Mouse (Mus musculus): ENCODE data around the gene Mtus2.

DNA sequence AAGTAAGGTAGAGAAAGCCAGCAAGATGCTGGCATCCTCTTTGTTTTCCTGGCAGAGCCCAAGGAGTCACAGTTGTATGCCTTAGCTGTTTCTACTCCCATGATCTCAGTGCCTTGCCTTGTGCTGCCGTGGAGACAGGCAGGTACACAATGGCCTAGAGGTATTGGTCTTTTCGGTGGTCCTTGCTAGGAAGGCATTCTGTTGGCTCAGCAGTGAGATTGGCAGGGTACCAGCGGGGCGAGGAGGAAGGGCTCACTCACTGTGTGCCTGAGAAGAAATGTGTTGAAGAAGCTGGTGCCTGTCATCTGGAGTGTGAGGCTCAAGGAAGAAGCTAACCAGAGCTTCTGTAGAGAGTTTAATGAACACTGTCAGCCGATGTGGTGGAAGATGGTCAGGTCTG is 1.4 kb upstream of the Mtus2 start:
- TF ChIP-seq CTCF (IDR thresholded peaks at IDR 0.05; ENCODE audit: borderline replicate concordance, insufficient read depth, low read depth, low read length) = no peak
- no peak for TF ChIP-seq POLR2A (IDR thresholded peaks at IDR 0.05; ENCODE audit: borderline replicate concordance, insufficient read depth, low read length)
